Mouse (Mus musculus) midbrain, embryonic 13.5 days (tissue): Measurements from ENCODE around the gene Gda. TPM values are rescaled to one million over a fixed set of nuclear protein-coding genes. Genes with fewer than 3 reads are reported as not detected.

Source experiments
- ATAC-seq: fragments of 200-750 bp; cut with Nextera tagmentation; 2 replicates; pipeline ENCODE4 v1.8.0; 2017; ENCODE audit warnings: mild to moderate bottlenecking, moderate TSS enrichment, moderate library complexity
- H3K27ac ChIP-seq: fragments of 300-500 bp; sonication (generic); 2 replicates; pipeline ENCODE4 v1.5.1; 2015; ENCODE audit warnings: inconsistent platforms, mild to moderate bottlenecking, moderate library complexity
- H3K27me3 ChIP-seq: fragments of 300-500 bp; sonication (generic); 2 replicates; pipeline ENCODE4 v1.6.1; 2015; ENCODE audit warnings: mild to moderate bottlenecking, inconsistent platforms
- H3K36me3 ChIP-seq: fragments of 300-500 bp; sonication (generic); 2 replicates; pipeline ENCODE4 v1.6.1; 2015; ENCODE audit warnings: mild to moderate bottlenecking, inconsistent platforms
- H3K4me1 ChIP-seq: fragments of 300-500 bp; sonication (generic); replicated peaks from 2 replicates; pipeline ENCODE4 v1.6.1; 2015; ENCODE audit warnings: inconsistent platforms
- H3K4me2 ChIP-seq: fragments of 300-500 bp; sonication (generic); replicated peaks from 2 replicates; pipeline ENCODE4 v1.6.1; 2015; ENCODE audit warnings: moderate library complexity, mild to moderate bottlenecking, inconsistent platforms
- H3K4me3 ChIP-seq: fragments of 300-500 bp; sonication (generic); replicated peaks from 2 replicates; pipeline ENCODE4 v1.5.1; 2015; ENCODE audit warnings: mild to moderate bottlenecking, inconsistent platforms
- H3K9ac ChIP-seq: fragments of 300-500 bp; sonication (generic); replicated peaks from 2 replicates; pipeline ENCODE4 v1.6.1; 2015; ENCODE audit warnings: mild to moderate bottlenecking, inconsistent platforms
- H3K9me3 ChIP-seq: fragments of 300-500 bp; sonication (generic); 2 replicates; pipeline ENCODE4 v1.6.1; 2016; ENCODE audit warnings: mild to moderate bottlenecking, inconsistent platforms
- WGBS: fragments of 180-500 bp; shearing (Covaris S2); methylation state at CpG from one replicate; pipeline ENCODE4 v1.1.7; 2015; 5-methylcytosine and 5-hydroxymethylcytosine counted together
- polyA plus RNA-seq: library from polyadenylated mRNA; unstranded; fragments of >200 nt; fragmentation: Nextera tagmentation; extraction: Ambion mirVana; gene quantifications from 2 replicates; pipeline ENCODE4 v1.2.1, GENCODE M21; 2015

Gda gene
- polyA plus RNA-seq = 0.08 and 0.15 TPM in 2 replicates

DNA sequence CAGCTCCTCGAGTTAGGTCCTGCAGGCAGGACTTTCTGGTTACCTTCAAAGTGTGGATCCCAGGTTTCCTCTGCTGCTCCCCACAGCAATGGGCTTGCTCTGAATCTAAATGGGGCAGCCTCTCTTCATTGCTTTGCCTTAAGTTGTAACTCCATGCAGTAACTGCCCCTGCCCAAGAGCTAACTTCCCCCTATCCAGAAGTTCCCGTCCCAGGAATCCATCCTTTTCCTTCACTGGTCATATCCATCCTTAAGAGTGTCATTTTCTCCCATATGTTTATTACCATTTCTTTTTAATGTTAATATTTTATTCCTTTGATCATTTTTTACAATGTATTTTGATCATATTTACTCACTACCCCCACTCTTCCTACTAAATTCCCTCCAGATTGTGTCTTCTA lies at the start of gene Gda:
Gene Gda (minus strand): TSS at position 101 of the 400 bp plus-strand sequence.
- Histone ChIP-seq H3K4me1 (peaks cover 11% of the 10 kb centered on the region), H3K9me3 (peaks cover 10% of the 10 kb centered on the region), H3K4me3 (peak within 1 kb of the TSS; percentile 46), H3K27me3 (peaks cover 26% of the 10 kb centered on the region), H3K4me2 (peak within 1 kb of the TSS; percentile 79), H3K27ac (no peak within 1 kb of the TSS), H3K36me3 (no peaks in the 10 kb centered on the region), H3K9ac (peak within 1 kb of the TSS; percentile 57; the same call in 1 of the 2 replicates)
- no peak for ATAC-seq
- WGBS = 75% methylated on average over 2 of the region's 2 CpGs

DNA sequence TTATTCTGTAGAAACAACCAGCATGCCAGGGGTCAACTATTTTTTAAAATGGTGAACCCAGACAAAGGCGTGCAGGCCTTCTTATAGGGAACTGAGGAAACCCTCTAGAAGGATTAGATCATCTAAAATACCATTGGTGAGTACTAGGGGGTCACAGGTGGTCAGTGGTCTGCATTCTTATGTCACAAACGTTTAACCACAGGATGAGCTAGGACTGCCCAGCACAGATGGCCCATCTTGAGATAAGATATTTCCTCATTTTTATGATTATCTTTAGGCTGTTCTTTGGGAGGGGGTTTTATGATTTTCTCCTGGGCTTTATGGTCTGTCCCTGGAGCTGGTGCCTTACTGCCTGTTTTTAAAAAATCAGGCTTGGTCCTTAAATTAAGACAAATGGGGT lies 47.0 kb upstream of the Gda start:
- Histone ChIP-seq H3K4me1 (no peaks in the 10 kb centered on the region), H3K4me2 (no peak overlapping the region), H3K27me3 (no peaks in the 10 kb centered on the region), H3K9me3 (no peaks in the 10 kb centered on the region), H3K36me3 (no peaks in the 10 kb centered on the region), H3K9ac (no peak overlapping the region), H3K4me3 (no peak overlapping the region), H3K27ac (no peak overlapping the region)
- WGBS = 79% methylated on average over 2 of the region's 2 CpGs
- no peak for ATAC-seq

DNA sequence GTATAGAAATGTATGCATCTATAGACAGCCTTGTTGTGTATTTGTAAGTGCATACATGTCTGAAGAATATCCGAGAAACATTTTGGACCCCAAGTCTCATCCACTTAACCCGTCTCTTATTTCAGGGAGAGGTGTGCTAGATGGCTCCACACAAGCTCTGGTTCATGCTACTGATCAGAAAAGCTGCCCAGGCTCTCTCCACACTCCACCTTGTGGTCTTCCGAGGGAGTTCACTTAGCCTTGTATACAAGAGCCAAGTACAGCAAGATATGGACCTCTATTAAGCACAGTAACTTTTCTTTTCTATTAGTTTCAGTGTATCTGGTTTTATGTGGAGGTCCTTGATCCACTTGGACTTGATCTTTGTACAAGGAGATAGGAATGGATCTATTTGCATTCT lies 36.9 kb upstream of the Gda start:
- no peak for ATAC-seq
- H3K9ac ChIP-seq = no peak overlapping the region
- 67% methylated on average over 3 of the region's 3 CpGs for WGBS
- H3K4me1 ChIP-seq = no peaks in the 10 kb centered on the region
- H3K27me3 ChIP-seq = no peaks in the 10 kb centered on the region
- H3K4me3 ChIP-seq = no peak overlapping the region
- no peaks in the 10 kb centered on the region for H3K9me3 ChIP-seq
- no peak overlapping the region for H3K27ac ChIP-seq
- no peaks in the 10 kb centered on the region for H3K36me3 ChIP-seq
- H3K4me2 ChIP-seq = no peak overlapping the region

DNA sequence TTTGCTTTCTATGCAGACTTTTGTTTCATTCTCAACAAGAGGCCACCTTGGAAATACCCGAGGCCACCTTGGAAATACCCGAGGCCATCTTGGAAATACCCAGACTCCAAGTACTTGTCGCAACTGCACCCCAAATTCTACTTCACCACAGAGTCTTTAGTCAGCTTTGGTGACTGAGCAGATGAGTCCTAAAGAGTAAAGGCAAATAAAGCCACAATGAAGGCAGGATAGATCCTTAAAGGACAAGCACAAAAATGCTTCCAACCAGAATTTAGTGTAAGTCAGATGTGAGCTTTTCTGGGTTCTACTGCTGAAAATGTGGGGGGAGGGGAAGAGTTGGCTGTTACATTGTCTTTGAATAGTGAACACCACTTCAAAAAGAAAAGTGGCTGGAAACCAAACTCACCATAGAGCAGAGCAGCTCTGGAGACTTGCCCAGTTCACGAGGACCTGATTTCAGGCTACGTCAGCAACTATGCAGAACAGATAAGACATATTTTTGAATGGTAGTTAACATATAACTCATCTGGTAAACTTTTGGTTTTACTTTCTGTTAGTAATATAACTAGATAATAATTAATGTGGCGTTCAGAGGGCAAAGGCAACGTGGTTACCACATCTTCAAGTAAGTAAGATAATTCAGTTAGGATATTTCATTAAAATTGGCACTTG lies 34.5 kb upstream of the Gda start:
- Histone ChIP-seq H3K27me3 (no peaks in the 10 kb centered on the region), H3K9ac (no peak overlapping the region), H3K4me3 (no peak overlapping the region), H3K27ac (no peak overlapping the region), H3K36me3 (no peaks in the 10 kb centered on the region), H3K9me3 (no peaks in the 10 kb centered on the region), H3K4me1 (no peaks in the 10 kb centered on the region), H3K4me2 (no peak overlapping the region)
- no peak for ATAC-seq
- 85% methylated on average over 7 of the region's 7 CpGs for WGBS

DNA sequence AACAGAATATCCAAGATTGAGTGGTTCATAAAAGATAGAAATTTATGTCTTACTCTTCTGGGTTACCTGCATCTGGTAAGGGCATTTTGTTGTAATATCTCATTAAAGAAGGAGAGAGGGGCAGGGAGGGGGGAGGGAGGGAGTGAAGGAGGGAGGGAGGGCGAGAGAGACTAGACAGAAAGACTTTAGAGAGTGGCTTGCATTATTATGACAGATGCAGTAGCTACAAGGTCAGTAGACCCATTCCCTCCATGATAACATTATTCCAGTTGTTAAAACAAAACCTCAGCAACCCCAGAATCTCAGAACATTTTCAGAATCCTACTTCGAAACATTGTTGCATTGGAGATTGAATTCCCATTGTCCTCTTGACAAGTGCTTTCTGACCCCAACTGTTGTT lies 33.9 kb upstream of the Gda start:
- no peak overlapping the region for H3K4me2 ChIP-seq
- H3K4me1 ChIP-seq = no peaks in the 10 kb centered on the region
- H3K9ac ChIP-seq = no peak overlapping the region
- H3K27ac ChIP-seq = no peak overlapping the region
- WGBS = 83% methylated on average over 2 of the region's 2 CpGs
- H3K4me3 ChIP-seq = no peak overlapping the region
- ATAC-seq = no peak
- H3K9me3 ChIP-seq = no peaks in the 10 kb centered on the region
- no peaks in the 10 kb centered on the region for H3K27me3 ChIP-seq
- H3K36me3 ChIP-seq = no peaks in the 10 kb centered on the region

DNA sequence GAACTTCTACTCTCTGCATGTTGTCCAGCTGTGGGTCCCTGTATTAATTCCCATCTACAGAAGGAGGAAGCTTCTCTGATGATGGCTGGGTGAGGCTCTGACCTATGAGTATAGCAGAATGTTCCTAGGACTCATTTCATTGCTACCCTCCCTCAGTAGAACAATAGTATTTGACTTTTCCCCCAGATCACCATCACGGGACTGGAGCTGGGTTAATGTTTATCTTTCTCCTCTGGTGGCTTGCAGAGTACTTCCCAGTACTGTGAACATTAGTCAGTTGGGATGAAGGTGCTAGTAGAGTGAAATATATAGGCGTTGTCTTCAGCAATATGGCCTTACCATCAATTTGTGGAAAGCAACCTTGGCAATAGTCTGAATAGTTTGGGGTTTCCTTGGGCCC lies 31.5 kb upstream of the Gda start:
- Histone ChIP-seq H3K27ac (no peak overlapping the region), H3K4me3 (no peak overlapping the region), H3K9ac (no peak overlapping the region), H3K36me3 (no peaks in the 10 kb centered on the region), H3K4me1 (no peaks in the 10 kb centered on the region), H3K27me3 (no peaks in the 10 kb centered on the region), H3K4me2 (no peak overlapping the region), H3K9me3 (no peaks in the 10 kb centered on the region)
- ATAC-seq = no peak
- WGBS = 78% methylated on average over 2 of the region's 2 CpGs

DNA sequence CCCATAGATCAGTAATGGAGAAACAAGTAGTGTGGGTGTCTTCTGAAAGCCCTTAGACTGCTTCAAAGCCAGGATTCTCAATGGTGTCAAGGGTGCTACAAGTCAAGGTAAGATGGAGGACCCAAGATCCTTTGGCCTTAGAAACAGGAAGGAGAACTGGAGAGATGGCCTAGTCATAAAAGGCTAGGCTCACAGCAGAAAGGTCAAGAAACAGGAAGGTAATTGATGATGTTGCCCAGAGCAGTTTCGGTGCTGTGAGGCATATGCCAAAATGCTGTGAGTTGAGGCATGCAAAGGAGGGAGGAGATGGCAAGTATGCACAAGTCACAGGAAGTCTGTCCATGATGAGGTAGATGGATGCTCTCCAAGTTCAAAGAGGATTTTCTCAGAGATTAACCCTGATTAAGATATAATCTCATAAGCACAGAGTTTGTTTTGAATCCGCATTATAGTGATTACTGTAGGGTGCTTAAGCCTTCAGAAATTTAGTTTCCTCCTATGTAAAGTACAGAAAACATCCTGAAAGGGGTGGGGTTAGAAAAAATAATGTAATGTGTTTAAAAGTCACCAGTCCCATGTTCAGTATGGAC lies 26.2 kb upstream of the Gda start:
- no peaks in the 10 kb centered on the region for H3K4me1 ChIP-seq
- no peaks in the 10 kb centered on the region for H3K36me3 ChIP-seq
- no peak overlapping the region for H3K27ac ChIP-seq
- WGBS = 92% methylated on average over 2 of the region's 2 CpGs
- H3K27me3 ChIP-seq = no peaks in the 10 kb centered on the region
- H3K9ac ChIP-seq = no peak overlapping the region
- no peak for ATAC-seq
- no peak overlapping the region for H3K4me3 ChIP-seq
- H3K9me3 ChIP-seq = no peaks in the 10 kb centered on the region
- no peak overlapping the region for H3K4me2 ChIP-seq

DNA sequence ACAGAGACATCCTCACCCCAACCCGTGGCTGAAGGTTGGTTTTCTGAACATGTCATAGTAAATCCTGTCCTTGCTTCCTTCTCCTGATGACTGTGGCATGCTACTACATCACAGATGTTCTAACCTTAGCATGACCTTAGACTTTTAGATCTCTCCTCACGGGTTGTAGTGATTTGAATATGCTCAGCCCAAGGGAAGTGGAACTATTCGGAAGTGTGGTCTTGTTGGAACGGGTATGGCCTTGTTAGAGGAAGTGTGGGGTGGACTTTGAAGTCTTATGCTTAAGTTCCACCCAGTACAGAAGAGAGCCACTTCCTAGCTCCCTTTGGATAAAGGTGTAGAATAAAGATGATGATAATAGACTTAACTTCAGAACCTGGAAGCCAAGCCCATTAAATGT lies 22.6 kb upstream of the Gda start:
- WGBS = 82% methylated on average over 4 of the region's 4 CpGs
- no peak overlapping the region for H3K4me3 ChIP-seq
- no peaks in the 10 kb centered on the region for H3K27me3 ChIP-seq
- H3K36me3 ChIP-seq = no peaks in the 10 kb centered on the region
- H3K4me2 ChIP-seq = no peak overlapping the region
- ATAC-seq = no peak
- 0 out of 2 replicates have a peak, but pooled peaks cover under 1% of the 10 kb centered on the region for H3K4me1 ChIP-seq
- H3K27ac ChIP-seq = no peak overlapping the region
- H3K9ac ChIP-seq = no peak overlapping the region
- H3K9me3 ChIP-seq = no peaks in the 10 kb centered on the region

DNA sequence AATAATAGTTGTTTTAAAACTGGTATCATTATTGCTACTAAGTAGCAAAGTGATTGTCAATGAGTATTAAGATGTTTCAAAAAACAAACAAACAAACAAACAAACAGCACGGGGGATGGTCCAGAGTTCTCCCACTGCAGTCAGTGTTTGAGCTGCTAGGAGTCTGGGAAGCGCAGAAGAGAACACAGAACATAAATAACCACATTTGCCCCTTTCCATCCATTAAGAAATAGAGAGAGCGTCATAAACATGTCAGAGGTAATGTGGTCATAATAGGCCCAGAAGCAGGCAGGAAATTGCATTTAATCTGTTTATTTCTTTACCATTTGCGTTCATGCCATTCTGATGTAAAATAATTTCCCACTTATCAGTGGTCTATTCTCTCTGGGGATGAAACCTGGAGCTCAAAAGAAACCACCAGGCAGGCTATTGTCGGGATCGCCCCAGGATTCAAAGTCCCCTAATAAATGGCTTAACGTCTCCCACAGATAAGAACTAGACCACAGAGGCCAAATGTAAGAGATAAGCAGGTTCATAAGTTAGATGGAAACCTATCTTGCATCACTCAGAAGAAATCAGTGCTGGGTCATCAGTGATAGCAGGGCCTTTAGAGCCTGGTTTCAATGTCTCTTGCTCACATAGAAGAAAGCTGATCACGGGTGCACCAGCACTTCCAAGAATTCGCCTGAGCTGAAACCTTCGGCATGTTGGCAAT lies 20.7 kb upstream of the Gda start:
- Histone ChIP-seq H3K9ac (no peak overlapping the region), H3K4me1 (0 out of 2 replicates have a peak, but pooled peaks cover 4% of the 10 kb centered on the region), H3K4me2 (no peak overlapping the region), H3K27ac (no peak overlapping the region), H3K27me3 (no peaks in the 10 kb centered on the region), H3K4me3 (no peak overlapping the region), H3K36me3 (no peaks in the 10 kb centered on the region), H3K9me3 (no peaks in the 10 kb centered on the region)
- WGBS = 80% methylated on average over 10 of the region's 10 CpGs
- no peak for ATAC-seq

DNA sequence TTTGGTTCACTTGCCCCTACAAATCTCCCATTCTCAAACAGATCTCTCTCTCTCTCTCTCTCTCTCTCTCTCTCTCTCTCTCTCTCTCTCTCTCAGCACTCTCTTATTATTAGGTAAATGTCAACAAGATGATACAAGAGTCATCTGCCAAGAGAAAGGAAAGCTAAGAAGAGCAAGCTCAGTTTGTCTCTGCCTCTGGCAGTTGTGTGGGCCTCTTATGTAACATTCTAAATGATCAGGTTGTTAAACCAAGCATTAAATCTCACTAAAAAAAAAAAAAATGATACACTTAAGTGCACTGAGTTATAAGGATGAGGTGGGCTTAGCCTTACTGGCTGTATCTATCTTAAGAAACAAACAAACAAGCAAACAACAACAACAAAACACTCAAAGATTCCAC lies 18.1 kb upstream of the Gda start:
- Histone ChIP-seq H3K4me3 (no peak overlapping the region), H3K9ac (no peak overlapping the region), H3K36me3 (no peaks in the 10 kb centered on the region), H3K27me3 (no peaks in the 10 kb centered on the region), H3K4me2 (no peak overlapping the region), H3K4me1 (0 out of 2 replicates have a peak, but pooled peaks cover 4% of the 10 kb centered on the region), H3K27ac (no peak overlapping the region), H3K9me3 (no peaks in the 10 kb centered on the region)
- no peak for ATAC-seq

DNA sequence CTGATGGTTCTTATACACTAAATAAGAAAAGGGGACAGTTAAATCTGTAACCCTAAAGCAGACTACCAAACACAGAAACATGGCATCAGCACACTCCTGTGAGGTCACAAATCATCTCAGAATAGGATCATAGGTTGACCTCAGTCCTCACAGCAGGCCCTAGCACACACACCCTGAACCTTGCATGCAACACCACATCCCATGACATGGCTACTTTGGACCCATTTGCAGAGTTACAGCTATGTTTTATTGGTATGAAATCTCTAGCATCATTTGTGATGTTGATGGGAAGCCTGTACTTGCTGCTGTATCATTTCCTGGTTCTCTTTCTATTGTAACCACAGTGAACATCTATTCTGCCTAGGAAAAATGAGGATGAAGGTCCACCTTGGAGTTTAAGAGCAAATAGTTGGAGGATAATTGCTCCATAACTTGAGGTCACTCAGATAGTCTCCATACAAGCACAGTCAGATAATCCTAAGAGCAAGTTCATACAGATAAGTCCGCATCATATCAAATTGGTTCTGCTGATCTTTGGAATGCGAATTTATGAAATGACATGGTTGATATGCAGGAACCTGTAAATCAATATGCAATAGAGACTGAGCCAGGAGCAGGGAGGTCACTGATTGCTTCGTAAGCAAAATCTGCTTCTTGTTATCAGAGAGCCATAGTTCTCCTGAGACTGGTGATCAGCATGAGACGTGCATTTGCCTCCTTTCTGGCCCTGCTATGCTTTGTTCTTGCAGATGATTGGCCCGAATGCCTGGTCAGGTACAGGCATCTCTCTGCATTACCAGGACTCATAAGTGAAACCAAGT lies 14.1 kb upstream of the Gda start:
- Histone ChIP-seq H3K9me3 (no peaks in the 10 kb centered on the region), H3K4me3 (no peak overlapping the region), H3K27ac (no peak overlapping the region), H3K9ac (no peak overlapping the region), H3K4me1 (0 out of 2 replicates have a peak, but pooled peaks cover 4% of the 10 kb centered on the region), H3K27me3 (no peaks in the 10 kb centered on the region), H3K4me2 (no peak overlapping the region), H3K36me3 (no peaks in the 10 kb centered on the region)
- 86% methylated on average over 5 of the region's 5 CpGs for WGBS
- ATAC-seq = no peak

DNA sequence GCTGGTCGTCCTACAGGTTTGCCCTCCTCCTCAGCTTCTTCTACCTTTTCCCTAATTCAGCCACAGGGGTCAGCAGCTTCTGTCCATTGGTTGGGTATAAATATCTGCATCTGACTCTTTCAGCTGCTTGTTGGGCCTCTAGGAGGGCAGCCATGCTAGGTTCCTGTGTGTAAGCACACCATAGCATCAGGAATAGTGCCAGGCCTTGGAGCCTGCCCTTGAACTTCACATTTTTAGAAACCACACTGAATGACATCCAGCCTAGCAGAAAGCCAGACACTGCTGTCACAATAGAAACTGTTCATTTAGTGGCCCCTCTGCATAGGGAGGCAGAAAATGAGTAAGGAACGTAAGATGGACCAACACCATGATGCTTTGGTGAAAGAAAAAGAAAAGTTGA lies 8.9 kb upstream of the Gda start:
- 82% methylated on average over 2 of the region's 2 CpGs for WGBS
- H3K9ac ChIP-seq = no peak overlapping the region

More for the DNA sequence above, 8.9 kb upstream of the Gda start:
- no peak overlapping the region for H3K4me3 ChIP-seq
- H3K27ac ChIP-seq = no peak overlapping the region
- no peaks in the 10 kb centered on the region for H3K9me3 ChIP-seq
- H3K4me2 ChIP-seq = no peak overlapping the region
- no peaks in the 10 kb centered on the region for H3K36me3 ChIP-seq
- H3K27me3 ChIP-seq = no peaks in the 10 kb centered on the region
- H3K4me1 ChIP-seq = peaks cover 12% of the 10 kb centered on the region
- ATAC-seq = no peak
